Mouse (Mus musculus): ENCODE measurements around the gene Ank2. TPM values are rescaled to one million over a fixed set of nuclear protein-coding genes. Genes with fewer than 3 reads are reported as not detected.

Gene Ank2
- polyA plus RNA-seq, 1 experiment from 2014 or later, result 165 TPM

GRCm38 (mm10) chr3:127169114-127169513, 330.0 kb downstream of the Ank2 start:
- Histone ChIP-seq H3K27me3 (0 out of 2 replicates have a peak, but pooled peaks cover under 1% of the 10 kb centered on the region), H3K36me3 (no peaks in the 10 kb centered on the region), H3K9me3 (no peaks in the 10 kb centered on the region), H3K27ac (no peak overlapping the region), H3K4me3 (no peak overlapping the region), H3K4me1 (replicated peaks) (no peaks in the 10 kb centered on the region; the same call in 1 of the 2 replicates), H3K9ac (no peak overlapping the region), H3K4me2 (no peak overlapping the region)
- 82% methylated on average over 1 of the region's 1 CpGs for WGBS
- no peak for ATAC-seq (ENCODE audit: low FRiP score)

GRCm38 (mm10) chr3:127163749-127164148, 335.4 kb downstream of the Ank2 start:
- Histone ChIP-seq H3K9me3 (no peaks in the 10 kb centered on the region), H3K27ac (no peak overlapping the region), H3K4me1 (replicated peaks) (peaks cover 25% of the 10 kb centered on the region), H3K36me3 (no peaks in the 10 kb centered on the region), H3K27me3 (peaks cover 7% of the 10 kb centered on the region; the same call in 1 of the 2 replicates), H3K9ac (no peak overlapping the region), H3K4me3 (no peak overlapping the region), H3K4me2 (no peak overlapping the region)
- ATAC-seq (ENCODE audit: low FRiP score), result no peak
- WGBS, result 50% methylated on average over 3 of the region's 3 CpGs

GRCm38 (mm10) chr3:127161998-127162712, 337.0 kb downstream of the Ank2 start:
- Histone ChIP-seq H3K4me3 (peak overlapping the region; percentile 64), H3K4me1 (replicated peaks) (peaks cover 25% of the 10 kb centered on the region), H3K27ac (peak overlapping the region; percentile 75), H3K9me3 (no peaks in the 10 kb centered on the region), H3K9ac (peak overlapping the region; percentile 82), H3K27me3 (peaks cover 7% of the 10 kb centered on the region; the same call in 1 of the 2 replicates), H3K36me3 (no peaks in the 10 kb centered on the region), H3K4me2 (peak overlapping the region; percentile 100)
- peak; percentile 91 for ATAC-seq (ENCODE audit: low FRiP score)
- WGBS, result under 1% methylated on average over 41 of the region's 41 CpGs

- peaks cover 7% of the 10 kb centered on the region; the same call in 1 of the 2 replicates for H3K27me3 ChIP-seq
- H3K36me3 ChIP-seq, result no peaks in the 10 kb centered on the region
- peak overlapping the region; percentile 82 for H3K9ac ChIP-seq
- H3K9me3 ChIP-seq, result no peaks in the 10 kb centered on the region
- H3K4me2 ChIP-seq, result peak overlapping the region; percentile 100
- H3K4me1 ChIP-seq (replicated peaks), result peaks cover 25% of the 10 kb centered on the region
- ATAC-seq (ENCODE audit: low FRiP score), result no peak
- WGBS, result 5% methylated on average over 23 of the region's 23 CpGs
- H3K4me3 ChIP-seq, result peak overlapping the region; percentile 64
- H3K27ac ChIP-seq, result peak overlapping the region; percentile 75
Measured at GRCm38 (mm10) chr3:127161085-127161837, 337.9 kb downstream of the Ank2 start.

GRCm38 (mm10) chr3:127157706-127158105, 341.4 kb downstream of the Ank2 start:
- H3K9ac ChIP-seq, result no peak overlapping the region
- 82% methylated on average over 3 of the region's 3 CpGs for WGBS
- no peak overlapping the region for H3K4me2 ChIP-seq
- peaks cover 19% of the 10 kb centered on the region for H3K4me1 ChIP-seq (replicated peaks)
- H3K9me3 ChIP-seq, result no peaks in the 10 kb centered on the region
- no peaks in the 10 kb centered on the region for H3K27me3 ChIP-seq
- no peak overlapping the region for H3K4me3 ChIP-seq
- no peak overlapping the region for H3K27ac ChIP-seq
- ATAC-seq (ENCODE audit: low FRiP score), result no peak
- no peaks in the 10 kb centered on the region for H3K36me3 ChIP-seq

- Histone ChIP-seq H3K4me2 (no peak overlapping the region), H3K27ac (no peak overlapping the region), H3K36me3 (no peaks in the 10 kb centered on the region), H3K4me3 (no peak overlapping the region), H3K9me3 (no peaks in the 10 kb centered on the region), H3K4me1 (replicated peaks) (peaks cover 7% of the 10 kb centered on the region), H3K9ac (no peak overlapping the region), H3K27me3 (no peaks in the 10 kb centered on the region)
- ATAC-seq (ENCODE audit: low FRiP score), result no peak
- 85% methylated on average over 9 of the region's 9 CpGs for WGBS
Measured at GRCm38 (mm10) chr3:127156080-127156479, 343.1 kb downstream of the Ank2 start.

GRCm38 (mm10) chr3:127153861-127154260, 345.3 kb downstream of the Ank2 start:
- no peak for ATAC-seq (ENCODE audit: low FRiP score)
- H3K4me1 ChIP-seq (replicated peaks), result no peaks in the 10 kb centered on the region
- no peaks in the 10 kb centered on the region for H3K27me3 ChIP-seq
- no peak overlapping the region for H3K4me3 ChIP-seq
- no peaks in the 10 kb centered on the region for H3K9me3 ChIP-seq
- no peak overlapping the region for H3K27ac ChIP-seq
- no peak overlapping the region for H3K9ac ChIP-seq
- 78% methylated on average over 3 of the region's 3 CpGs for WGBS
- no peaks in the 10 kb centered on the region for H3K36me3 ChIP-seq
- H3K4me2 ChIP-seq, result no peak overlapping the region

GRCm38 (mm10) chr3:127153443-127153842, 345.7 kb downstream of the Ank2 start:
- WGBS, result 78% methylated on average over 3 of the region's 3 CpGs
- H3K36me3 ChIP-seq, result no peaks in the 10 kb centered on the region
- H3K4me1 ChIP-seq (replicated peaks), result no peaks in the 10 kb centered on the region
- H3K27me3 ChIP-seq, result no peaks in the 10 kb centered on the region
- no peak overlapping the region for H3K4me2 ChIP-seq
- no peak overlapping the region for H3K9ac ChIP-seq
- no peak overlapping the region for H3K27ac ChIP-seq
- no peak overlapping the region for H3K4me3 ChIP-seq
- no peak for ATAC-seq (ENCODE audit: low FRiP score)
- H3K9me3 ChIP-seq, result no peaks in the 10 kb centered on the region

GRCm38 (mm10) chr3:127148648-127149047, 350.5 kb downstream of the Ank2 start:
- H3K9ac ChIP-seq, result no peak overlapping the region
- ATAC-seq (ENCODE audit: low FRiP score), result no peak
- no peaks in the 10 kb centered on the region for H3K9me3 ChIP-seq
- H3K27me3 ChIP-seq, result no peaks in the 10 kb centered on the region
- 91% methylated on average over 3 of the region's 3 CpGs for WGBS
- no peak overlapping the region for H3K27ac ChIP-seq
- no peak overlapping the region for H3K4me2 ChIP-seq
- H3K4me1 ChIP-seq (replicated peaks), result no peaks in the 10 kb centered on the region
- H3K4me3 ChIP-seq, result no peak overlapping the region
- no peaks in the 10 kb centered on the region for H3K36me3 ChIP-seq

GRCm38 (mm10) chr3:127140590-127140989, 358.6 kb downstream of the Ank2 start:
- no peaks in the 10 kb centered on the region for H3K9me3 ChIP-seq
- no peak overlapping the region for H3K27ac ChIP-seq
- no peaks in the 10 kb centered on the region for H3K36me3 ChIP-seq
- WGBS, result 93% methylated on average over 9 of the region's 9 CpGs
- H3K9ac ChIP-seq, result no peak overlapping the region
- ATAC-seq (ENCODE audit: low FRiP score), result no peak
- H3K4me1 ChIP-seq (replicated peaks), result 0 out of 2 replicates have a peak, but pooled peaks cover 4% of the 10 kb centered on the region
- no peak overlapping the region for H3K4me3 ChIP-seq
- no peaks in the 10 kb centered on the region for H3K27me3 ChIP-seq
- H3K4me2 ChIP-seq, result no peak overlapping the region

GRCm38 (mm10) chr3:127139638-127140037, 359.5 kb downstream of the Ank2 start:
- no peak overlapping the region for H3K9ac ChIP-seq
- H3K27ac ChIP-seq, result no peak overlapping the region
- H3K4me3 ChIP-seq, result no peak overlapping the region
- no peaks in the 10 kb centered on the region for H3K27me3 ChIP-seq
- no peaks in the 10 kb centered on the region for H3K36me3 ChIP-seq
- peaks cover 8% of the 10 kb centered on the region for H3K4me1 ChIP-seq (replicated peaks)
- WGBS, result 86% methylated on average over 2 of the region's 2 CpGs
- no peaks in the 10 kb centered on the region for H3K9me3 ChIP-seq
- no peak overlapping the region for H3K4me2 ChIP-seq
- no peak for ATAC-seq (ENCODE audit: low FRiP score)

- no peaks in the 10 kb centered on the region for H3K9me3 ChIP-seq
- peaks cover 19% of the 10 kb centered on the region for H3K4me1 ChIP-seq (replicated peaks)
- no peaks in the 10 kb centered on the region for H3K27me3 ChIP-seq
- no peak overlapping the region for H3K4me2 ChIP-seq
- no peak for ATAC-seq (ENCODE audit: low FRiP score)
- 72% methylated on average over 5 of the region's 5 CpGs for WGBS
- no peak overlapping the region for H3K4me3 ChIP-seq
- no peak overlapping the region for H3K27ac ChIP-seq
- no peak overlapping the region for H3K9ac ChIP-seq
- H3K36me3 ChIP-seq, result no peaks in the 10 kb centered on the region
Measured at GRCm38 (mm10) chr3:127137508-127137907, 361.6 kb downstream of the Ank2 start.

All from hindbrain, embryonic 13.5 days (tissue).